Mouse (Mus musculus): ENCODE data around the gene Abhd18. TPM values are rescaled to one million over a fixed set of nuclear protein-coding genes. Genes with fewer than 3 reads are reported as not detected.
A peak's percentile ranks its signal among the peaks of the same experiment; 100 is the strongest.

Abhd18 gene
- polyA plus RNA-seq, 1 experiment from 2014 or later: 12.6 TPM

DNA sequence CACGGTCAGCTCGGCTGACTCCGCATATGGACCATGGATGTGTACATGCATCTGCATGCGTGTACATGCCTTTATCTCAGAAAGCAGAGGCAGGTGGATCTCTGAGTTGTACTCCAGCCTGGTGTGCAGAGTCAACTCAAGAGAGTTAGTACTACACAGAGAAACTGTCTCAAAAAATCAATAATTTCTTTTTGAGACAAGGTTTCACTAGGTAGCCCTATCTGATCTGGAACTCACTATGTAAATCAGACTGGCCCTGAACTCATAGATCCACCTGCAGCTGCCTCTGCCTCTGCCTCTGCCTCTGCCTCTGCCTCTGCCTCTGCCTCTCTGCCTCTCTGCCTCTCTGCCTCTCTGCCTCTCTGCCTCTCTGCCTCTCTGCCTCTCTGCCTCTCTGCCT is 91.8 kb downstream of the Abhd18 start:
- Histone ChIP-seq H3K36me3 (ENCODE audit: control insufficient read depth, insufficient read depth, low read length) (peaks cover 4% of the 10 kb centered on the region), H3K4me1 (ENCODE audit: control insufficient read depth, insufficient read depth, low read length) (no peaks in the 10 kb centered on the region), H3K9me3 (ENCODE audit: control insufficient read depth, low read length) (no peaks in the 10 kb centered on the region), H3K4me2 (ENCODE audit: low read depth, low read length) (no peak overlapping the region), H3K27me3 (replicated peaks; ENCODE audit: control insufficient read depth, insufficient read depth, low read length) (no peaks in the 10 kb centered on the region), H3K27ac (ENCODE audit: low read length) (no peak overlapping the region), H3K4me3 (ENCODE audit: low read length) (no peak overlapping the region), H3K9ac (ENCODE audit: low read depth, low read length) (no peak overlapping the region)
- 0 out of 2 replicates have a peak, but pooled peaks have one; percentile 48 for ATAC-seq
- 92% methylated on average over 4 of the region's 4 CpGs for WGBS

DNA sequence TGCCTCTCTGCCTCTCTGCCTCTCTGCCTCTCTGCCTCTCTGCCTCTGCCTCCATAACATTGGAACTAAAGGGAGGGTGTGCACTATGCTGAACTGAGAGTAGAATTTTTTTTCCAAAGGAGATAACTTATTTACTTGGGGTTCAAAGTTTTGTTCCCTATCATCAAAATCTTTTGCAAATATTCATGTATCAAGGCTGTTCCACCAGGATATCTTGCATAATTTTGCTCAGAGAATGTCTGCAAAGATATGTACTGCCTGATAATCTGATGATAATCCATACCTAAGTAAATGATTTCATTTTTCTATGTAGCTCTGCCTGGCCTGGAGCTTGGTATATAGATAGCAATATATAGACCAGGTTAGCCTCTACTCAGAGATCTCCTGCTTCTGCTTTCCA is 92.2 kb downstream of the Abhd18 start:
- Histone ChIP-seq H3K4me3 (ENCODE audit: low read length) (no peak overlapping the region), H3K27me3 (replicated peaks; ENCODE audit: control insufficient read depth, insufficient read depth, low read length) (no peaks in the 10 kb centered on the region), H3K9ac (ENCODE audit: low read depth, low read length) (no peak overlapping the region), H3K9me3 (ENCODE audit: control insufficient read depth, low read length) (no peaks in the 10 kb centered on the region), H3K27ac (ENCODE audit: low read length) (no peak overlapping the region), H3K4me1 (ENCODE audit: control insufficient read depth, insufficient read depth, low read length) (no peaks in the 10 kb centered on the region), H3K4me2 (ENCODE audit: low read depth, low read length) (no peak overlapping the region), H3K36me3 (ENCODE audit: control insufficient read depth, insufficient read depth, low read length) (peaks cover 1% of the 10 kb centered on the region; the same call in 1 of the 2 replicates)
- ATAC-seq: no peak

DNA sequence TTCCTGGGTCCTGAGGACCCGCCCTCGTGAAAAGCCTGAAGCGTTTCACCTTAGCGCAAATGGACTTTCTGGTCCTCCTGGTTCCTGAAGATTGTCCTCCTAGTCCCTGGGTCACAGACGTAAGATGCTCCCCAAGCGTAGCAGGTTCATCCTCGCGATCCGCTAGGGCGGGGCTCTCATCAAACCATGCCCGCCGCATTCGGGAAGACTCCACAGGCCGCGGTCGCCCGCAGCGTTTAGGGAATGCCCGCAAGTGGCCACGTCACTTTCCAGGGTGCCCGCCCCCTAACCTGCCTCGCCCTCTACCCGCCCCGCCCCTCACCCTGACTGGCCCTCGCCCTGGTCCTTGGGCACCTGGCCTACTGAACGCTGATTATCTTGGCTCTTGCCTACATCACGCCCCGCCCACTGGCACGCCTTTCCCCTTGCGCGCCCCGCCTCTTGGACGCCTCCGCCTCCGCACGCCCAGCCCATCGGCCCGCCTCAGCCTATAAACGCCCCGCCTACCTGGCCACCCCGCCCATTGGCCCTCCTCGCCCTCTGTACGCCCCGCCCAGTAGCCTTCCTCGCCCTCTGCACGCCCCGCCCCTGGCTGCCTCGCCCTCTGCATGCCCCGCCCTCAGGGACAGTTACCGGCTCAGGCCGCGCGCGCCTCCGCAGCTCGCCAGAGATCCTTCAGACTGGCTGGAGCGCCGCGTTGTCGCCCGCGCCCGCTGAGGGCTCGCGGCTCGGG is 102.6 kb downstream of the Abhd18 start, which contains the start of gene Larp1b:
Gene Larp1b (plus strand): TSS at position 659 of the 733 bp plus-strand sequence.
- Histone ChIP-seq H3K4me2 (ENCODE audit: low read depth, low read length) (peak within 1 kb of the TSS; percentile 93), H3K9ac (ENCODE audit: low read depth, low read length) (peak within 1 kb of the TSS; percentile 81), H3K27ac (ENCODE audit: low read length) (peak within 1 kb of the TSS; percentile 88), H3K9me3 (ENCODE audit: control insufficient read depth, low read length) (no peaks in the 10 kb centered on the region), H3K36me3 (ENCODE audit: control insufficient read depth, insufficient read depth, low read length) (no peaks in the 10 kb centered on the region), H3K4me3 (ENCODE audit: low read length) (peak within 1 kb of the TSS; percentile 81), H3K4me1 (ENCODE audit: control insufficient read depth, insufficient read depth, low read length) (0 out of 2 replicates have a peak, but pooled peaks cover 3% of the 10 kb centered on the region), H3K27me3 (replicated peaks; ENCODE audit: control insufficient read depth, insufficient read depth, low read length) (no peaks in the 10 kb centered on the region)
- under 1% methylated on average over 66 of the region's 66 CpGs for whole genome bisulfite sequencing
- peak; percentile 94 for ATAC-seq

DNA sequence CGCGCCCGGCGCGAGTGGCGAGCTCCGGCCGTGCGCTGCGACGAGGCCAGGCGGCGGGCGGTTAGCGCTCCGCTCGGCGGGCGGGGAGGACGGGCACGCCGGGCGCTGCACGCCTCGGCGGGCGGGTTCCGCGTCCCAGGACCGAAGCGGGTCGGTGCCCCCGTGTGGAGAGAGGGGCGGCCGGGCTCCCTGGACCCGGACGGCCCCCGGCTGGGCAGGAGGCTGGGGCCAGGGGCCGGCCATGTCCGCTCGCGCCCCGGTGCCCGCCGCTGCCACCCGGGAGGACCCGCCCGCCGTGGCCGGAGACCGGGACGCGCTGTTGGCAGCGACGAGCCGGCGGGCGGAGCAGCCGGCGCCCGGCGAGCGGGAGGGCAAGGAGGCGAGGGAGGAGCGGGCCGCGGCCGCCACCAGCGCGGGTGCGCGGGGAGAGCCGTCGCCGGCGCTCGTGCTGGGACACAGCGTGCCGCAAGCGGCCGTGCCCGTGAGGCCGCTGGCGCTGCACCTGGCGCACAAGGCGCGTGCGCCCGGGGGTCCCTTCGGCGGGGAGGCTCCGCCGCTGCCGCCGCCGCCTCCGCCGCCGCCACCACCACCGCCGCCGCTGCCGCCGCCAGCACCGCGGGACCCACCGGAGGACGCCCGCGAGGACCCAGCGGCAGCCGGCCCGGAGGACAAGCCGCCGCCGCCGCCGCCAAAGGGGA is 103.3 kb downstream of the Abhd18 start:
- WGBS: under 1% methylated on average over 94 of the region's 118 CpGs
- ATAC-seq: peak; percentile 25
- H3K27me3 ChIP-seq (replicated peaks; ENCODE audit: control insufficient read depth, insufficient read depth, low read length): no peaks in the 10 kb centered on the region
- no peaks in the 10 kb centered on the region for H3K9me3 ChIP-seq (ENCODE audit: control insufficient read depth, low read length)
- peak overlapping the region; percentile 88 for H3K27ac ChIP-seq (ENCODE audit: low read length)
- H3K9ac ChIP-seq (ENCODE audit: low read depth, low read length): peak overlapping the region; percentile 81
- no peaks in the 10 kb centered on the region for H3K36me3 ChIP-seq (ENCODE audit: control insufficient read depth, insufficient read depth, low read length)
- peak overlapping the region; percentile 81 for H3K4me3 ChIP-seq (ENCODE audit: low read length)
- peak overlapping the region; percentile 93 for H3K4me2 ChIP-seq (ENCODE audit: low read depth, low read length)
- 0 out of 2 replicates have a peak, but pooled peaks cover 3% of the 10 kb centered on the region for H3K4me1 ChIP-seq (ENCODE audit: control insufficient read depth, insufficient read depth, low read length)

DNA sequence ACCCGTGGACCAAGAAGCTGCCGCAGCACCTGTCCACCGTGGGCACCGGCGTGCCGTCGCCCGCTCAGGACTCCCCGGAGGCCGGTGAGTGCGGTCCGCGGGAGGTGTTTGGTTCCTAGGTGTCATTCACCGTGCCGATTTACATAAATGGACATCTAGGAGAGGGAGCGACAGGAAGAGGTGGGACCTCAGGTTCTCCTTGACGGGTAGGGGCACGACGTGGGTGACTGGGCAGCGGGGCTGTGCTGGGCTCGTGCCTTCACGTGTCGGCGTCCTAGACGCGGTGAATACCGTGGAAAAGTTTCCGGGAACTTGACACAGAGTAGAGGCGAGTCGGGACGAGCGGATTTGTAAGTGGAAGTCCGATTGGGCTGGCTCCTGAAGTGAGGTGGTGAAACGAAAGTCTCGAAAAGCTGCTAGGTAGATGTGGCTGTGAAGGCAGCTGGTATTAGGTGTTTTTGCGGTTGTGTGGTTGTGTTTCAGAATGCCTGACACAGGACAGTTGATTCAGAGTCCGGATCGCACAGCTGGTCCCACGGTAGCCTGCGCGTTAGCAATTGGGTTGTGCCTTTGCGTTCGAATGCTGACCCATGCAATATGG is 103.9 kb downstream of the Abhd18 start:
- Histone ChIP-seq H3K27ac (ENCODE audit: low read length) (peak overlapping the region; percentile 88), H3K9me3 (ENCODE audit: control insufficient read depth, low read length) (no peaks in the 10 kb centered on the region), H3K36me3 (ENCODE audit: control insufficient read depth, insufficient read depth, low read length) (no peaks in the 10 kb centered on the region), H3K4me3 (ENCODE audit: low read length) (peak overlapping the region; percentile 81), H3K27me3 (replicated peaks; ENCODE audit: control insufficient read depth, insufficient read depth, low read length) (no peaks in the 10 kb centered on the region), H3K4me2 (ENCODE audit: low read depth, low read length) (peak overlapping the region; percentile 93), H3K4me1 (ENCODE audit: control insufficient read depth, insufficient read depth, low read length) (0 out of 2 replicates have a peak, but pooled peaks cover 3% of the 10 kb centered on the region), H3K9ac (ENCODE audit: low read depth, low read length) (peak overlapping the region; percentile 81)
- peak; percentile 26 for ATAC-seq
- under 1% methylated on average over 43 of the region's 43 CpGs for WGBS

DNA sequence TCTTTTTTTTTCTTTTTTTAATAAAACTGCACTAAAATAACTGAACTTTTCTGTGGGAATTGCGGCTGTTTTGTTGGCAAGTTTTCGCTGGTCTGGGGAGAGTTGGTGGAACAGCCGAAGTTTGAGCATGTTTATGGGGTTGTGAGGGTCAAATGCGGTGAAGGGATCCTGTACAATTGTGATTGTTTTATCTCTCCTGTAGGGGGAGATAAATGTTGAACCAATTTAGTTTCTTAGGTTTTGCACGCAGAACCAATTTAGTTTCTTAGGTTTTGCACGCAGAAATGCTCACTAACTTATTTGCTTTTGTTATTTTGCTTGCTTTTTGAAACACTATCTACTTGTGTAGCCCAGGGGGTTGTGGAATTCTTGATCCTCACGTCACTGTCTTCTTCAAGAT is 104.6 kb downstream of the Abhd18 start:
- ATAC-seq: no peak
- Histone ChIP-seq H3K27me3 (replicated peaks; ENCODE audit: control insufficient read depth, insufficient read depth, low read length) (no peaks in the 10 kb centered on the region), H3K9ac (ENCODE audit: low read depth, low read length) (no peak overlapping the region; the same call in 1 of the 2 replicates), H3K9me3 (ENCODE audit: control insufficient read depth, low read length) (no peaks in the 10 kb centered on the region), H3K36me3 (ENCODE audit: control insufficient read depth, insufficient read depth, low read length) (no peaks in the 10 kb centered on the region), H3K4me3 (ENCODE audit: low read length) (peak overlapping the region; percentile 81), H3K27ac (ENCODE audit: low read length) (no peak overlapping the region), H3K4me2 (ENCODE audit: low read depth, low read length) (peak overlapping the region; percentile 93), H3K4me1 (ENCODE audit: control insufficient read depth, insufficient read depth, low read length) (0 out of 2 replicates have a peak, but pooled peaks cover 3% of the 10 kb centered on the region)
- WGBS: 10% methylated on average over 7 of the region's 7 CpGs

DNA sequence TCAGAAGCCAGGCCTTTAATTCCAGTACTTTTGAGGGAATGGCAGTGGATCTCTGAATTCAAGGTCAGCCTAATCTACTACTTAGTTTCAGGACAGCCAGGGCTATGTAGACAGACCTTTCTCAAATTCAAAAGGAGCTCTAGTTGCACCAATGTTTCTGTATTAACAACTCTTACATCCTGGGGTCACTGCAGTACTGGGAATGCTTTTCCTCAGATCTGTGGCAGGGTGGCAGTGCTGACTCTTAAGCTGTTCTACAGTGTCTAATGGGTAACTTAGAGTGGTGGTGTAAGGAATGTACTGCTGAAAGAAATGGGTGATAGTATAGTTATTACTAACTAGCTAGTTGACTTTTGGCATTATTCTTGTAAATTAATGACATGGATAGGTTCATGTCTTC is 105.8 kb downstream of the Abhd18 start:
- H3K4me1 ChIP-seq (ENCODE audit: control insufficient read depth, insufficient read depth, low read length): 0 out of 2 replicates have a peak, but pooled peaks cover 3% of the 10 kb centered on the region
- no peak overlapping the region for H3K4me2 ChIP-seq (ENCODE audit: low read depth, low read length)
- ATAC-seq: no peak
- no peak overlapping the region for H3K27ac ChIP-seq (ENCODE audit: low read length)
- no peaks in the 10 kb centered on the region for H3K27me3 ChIP-seq (replicated peaks; ENCODE audit: control insufficient read depth, insufficient read depth, low read length)
- no peaks in the 10 kb centered on the region for H3K36me3 ChIP-seq (ENCODE audit: control insufficient read depth, insufficient read depth, low read length)
- H3K9ac ChIP-seq (ENCODE audit: low read depth, low read length): no peak overlapping the region
- H3K9me3 ChIP-seq (ENCODE audit: control insufficient read depth, low read length): no peaks in the 10 kb centered on the region
- H3K4me3 ChIP-seq (ENCODE audit: low read length): no peak overlapping the region

DNA sequence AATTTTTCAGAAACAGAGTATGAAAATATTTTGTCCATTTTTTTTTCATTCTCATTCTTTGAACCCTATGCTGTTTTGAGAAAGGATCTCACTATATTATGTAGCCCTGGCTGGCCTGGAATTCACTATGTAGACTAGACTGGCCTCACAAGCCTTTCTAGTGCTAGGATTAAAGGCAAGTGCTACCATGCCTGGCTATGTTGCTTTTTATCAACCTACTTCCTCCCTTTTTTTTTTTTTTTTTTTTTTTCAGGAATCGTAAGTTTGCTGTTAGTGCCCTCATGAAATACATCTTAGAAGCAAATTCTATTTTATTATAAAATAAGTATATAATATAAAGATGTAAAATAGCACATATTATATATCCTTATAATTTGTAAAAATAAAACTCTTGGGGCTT is 108.0 kb downstream of the Abhd18 start:
- H3K9me3 ChIP-seq (ENCODE audit: control insufficient read depth, low read length): no peaks in the 10 kb centered on the region
- H3K27me3 ChIP-seq (replicated peaks; ENCODE audit: control insufficient read depth, insufficient read depth, low read length): no peaks in the 10 kb centered on the region
- no peak overlapping the region for H3K27ac ChIP-seq (ENCODE audit: low read length)

DNA sequence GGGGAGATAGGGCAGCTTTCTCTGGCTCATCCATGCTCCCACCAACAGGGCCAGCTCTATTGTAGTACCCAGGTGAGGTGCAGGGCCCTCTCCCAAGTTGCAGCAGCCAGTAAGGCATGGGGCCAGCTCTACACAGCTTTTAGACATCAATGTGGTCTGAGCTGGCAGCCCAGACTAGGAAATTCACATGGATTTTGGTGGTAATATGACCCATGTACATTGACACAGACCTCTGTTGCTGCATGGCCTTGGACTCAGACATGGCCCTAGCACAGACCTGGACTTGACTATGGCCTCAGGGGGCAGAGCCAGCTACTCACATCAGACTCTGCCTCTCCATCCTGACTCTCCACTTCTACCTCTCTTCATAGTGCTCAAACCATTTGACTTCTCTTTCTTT is 112.1 kb downstream of the Abhd18 start:
- ATAC-seq: no peak
- Histone ChIP-seq H3K4me1 (ENCODE audit: control insufficient read depth, insufficient read depth, low read length) (no peaks in the 10 kb centered on the region), H3K4me2 (ENCODE audit: low read depth, low read length) (no peak overlapping the region), H3K27ac (ENCODE audit: low read length) (no peak overlapping the region), H3K27me3 (replicated peaks; ENCODE audit: control insufficient read depth, insufficient read depth, low read length) (no peaks in the 10 kb centered on the region), H3K9me3 (ENCODE audit: control insufficient read depth, low read length) (0 out of 2 replicates have a peak, but pooled peaks cover 4% of the 10 kb centered on the region), H3K9ac (ENCODE audit: low read depth, low read length) (no peak overlapping the region), H3K4me3 (ENCODE audit: low read length) (no peak overlapping the region), H3K36me3 (ENCODE audit: control insufficient read depth, insufficient read depth, low read length) (no peaks in the 10 kb centered on the region)

More for the DNA sequence above, 108.0 kb downstream of the Abhd18 start:
- Histone ChIP-seq H3K36me3 (ENCODE audit: control insufficient read depth, insufficient read depth, low read length) (no peaks in the 10 kb centered on the region), H3K4me1 (ENCODE audit: control insufficient read depth, insufficient read depth, low read length) (0 out of 2 replicates have a peak, but pooled peaks cover 3% of the 10 kb centered on the region), H3K9ac (ENCODE audit: low read depth, low read length) (no peak overlapping the region), H3K4me2 (ENCODE audit: low read depth, low read length) (no peak overlapping the region), H3K4me3 (ENCODE audit: low read length) (no peak overlapping the region)
- 77% methylated on average over 1 of the region's 1 CpGs for WGBS
- no peak for ATAC-seq
